Mouse (Mus musculus): ENCODE results near the gene Lrmp.

- no peak for TF ChIP-seq CTCF (IDR thresholded peaks at IDR 0.05; ENCODE audit: extremely low read depth, insufficient read depth, low read length)
- no peak for TF ChIP-seq POLR2A (IDR thresholded peaks at IDR 0.05; ENCODE audit: extremely low read depth, insufficient read depth, low read length)
Observed at GRCm38 (mm10) chr6:145193038-145193437, 77.6 kb downstream of the Lrmp start.
